Mouse (Mus musculus) liver, embryonic 16.5 days (tissue): ENCODE data around the gene Sap30bp. TPM values are rescaled to one million over a fixed set of nuclear protein-coding genes. Genes with fewer than 3 reads are reported as not detected.
A peak's percentile ranks its signal among the peaks of the same experiment; 100 is the strongest.

Source experiments
- ATAC-seq: fragments of 200-750 bp; cut with Nextera tagmentation; 2 replicates; pipeline ENCODE4 v1.8.0; 2017; ENCODE audit warnings: low read depth, mild to moderate bottlenecking, moderate number of reproducible peaks, moderate library complexity
- H3K27ac ChIP-seq: fragments of 300-500 bp; sonication (generic); 2 replicates; pipeline ENCODE4 v1.5.1; 2014; ENCODE audit warnings: mild to moderate bottlenecking, low read length
- H3K27me3 ChIP-seq: fragments of 300-500 bp; sonication (generic); 2 replicates; pipeline ENCODE4 v1.6.1; 2014; ENCODE audit warnings: low read depth, low read length, mixed read lengths; ENCODE audit not compliant: control insufficient read depth, insufficient read depth
- H3K36me3 ChIP-seq: fragments of 300-500 bp; sonication (generic); 2 replicates; pipeline ENCODE4 v1.6.1; 2014; ENCODE audit warnings: mild to moderate bottlenecking; ENCODE audit not compliant: control insufficient read depth, insufficient read depth
- H3K4me1 ChIP-seq: fragments of 300-500 bp; sonication (generic); 2 replicates; pipeline ENCODE4 v1.6.1; 2014; ENCODE audit warnings: low read depth, low read length, mixed read lengths; ENCODE audit not compliant: control insufficient read depth
- H3K4me2 ChIP-seq: fragments of 300-500 bp; sonication (generic); 2 replicates; pipeline ENCODE4 v1.6.1; 2014; ENCODE audit warnings: low read depth, low read length, mixed read lengths
- H3K4me3 ChIP-seq: fragments of 300-500 bp; sonication (generic); 2 replicates; pipeline ENCODE4 v1.5.1; 2014; ENCODE audit warnings: low read depth, mild to moderate bottlenecking, low read length
- H3K9ac ChIP-seq: fragments of 300-500 bp; sonication (generic); 2 replicates; pipeline ENCODE4 v1.6.1; 2014; ENCODE audit warnings: low read depth, low read length
- H3K9me3 ChIP-seq: fragments of 300-500 bp; sonication (generic); replicated peaks from 2 replicates; pipeline ENCODE4 v1.6.1; 2016; ENCODE audit warnings: low read length; ENCODE audit not compliant: control insufficient read depth
- WGBS: fragments of 180-500 bp; shearing (Covaris S2); extraction: QIAGEN DNeasy Blood & Tissue Kit; methylation state at CpG from one replicate; pipeline ENCODE4 v1.1.7; 2014; ENCODE audit not compliant: insufficient replicate concordance; 5-methylcytosine and 5-hydroxymethylcytosine counted together
- polyA plus RNA-seq: library from polyadenylated mRNA; unstranded; fragments of >200 nt; fragmentation: Nextera tagmentation; extraction: Ambion mirVana; gene quantifications from 2 replicates; pipeline ENCODE4 v1.2.1, GENCODE M21; 2015

The Sap30bp gene
- polyA plus RNA-seq, 1 experiment from 2014 or later: 13.6 TPM

- no peak overlapping the region for H3K27ac ChIP-seq
- 65% methylated on average over 10 of the region's 10 CpGs for WGBS
- no peaks in the 10 kb centered on the region for H3K9me3 ChIP-seq
- H3K36me3 ChIP-seq: no peaks in the 10 kb centered on the region
- H3K4me1 ChIP-seq: peaks cover 16% of the 10 kb centered on the region
- no peak for ATAC-seq
- H3K4me3 ChIP-seq: no peak overlapping the region
- H3K4me2 ChIP-seq: no peak overlapping the region
- H3K27me3 ChIP-seq: no peaks in the 10 kb centered on the region; the same call in 1 of the 2 replicates
- H3K9ac ChIP-seq: no peak overlapping the region
Observed at GRCm38 (mm10) chr11:116000607-116001006, 67.5 kb downstream of the Sap30bp start.

- 50% methylated on average over 6 of the region's 6 CpGs for WGBS
- Histone ChIP-seq H3K27ac (no peak overlapping the region), H3K4me2 (no peak overlapping the region), H3K9ac (no peak overlapping the region), H3K4me1 (peaks cover 24% of the 10 kb centered on the region), H3K27me3 (no peaks in the 10 kb centered on the region; the same call in 1 of the 2 replicates), H3K9me3 (no peaks in the 10 kb centered on the region), H3K4me3 (no peak overlapping the region), H3K36me3 (no peaks in the 10 kb centered on the region)
- ATAC-seq: no peak
Observed at GRCm38 (mm10) chr11:116001725-116002124, 68.6 kb downstream of the Sap30bp start.

GRCm38 (mm10) chr11:116002894-116003293 lies 69.8 kb downstream of the Sap30bp start:
- no peak overlapping the region for H3K4me2 ChIP-seq
- no peaks in the 10 kb centered on the region for H3K9me3 ChIP-seq
- no peak overlapping the region for H3K4me3 ChIP-seq
- no peaks in the 10 kb centered on the region; the same call in 1 of the 2 replicates for H3K27me3 ChIP-seq
- no peak overlapping the region for H3K9ac ChIP-seq
- ATAC-seq: no peak
- 74% methylated on average over 3 of the region's 3 CpGs for WGBS
- H3K36me3 ChIP-seq: no peaks in the 10 kb centered on the region
- H3K4me1 ChIP-seq: peaks cover 24% of the 10 kb centered on the region
- H3K27ac ChIP-seq: no peak overlapping the region

GRCm38 (mm10) chr11:116004186-116004823 lies 71.2 kb downstream of the Sap30bp start:
- Histone ChIP-seq H3K27me3 (no peaks in the 10 kb centered on the region; the same call in 1 of the 2 replicates), H3K4me1 (peaks cover 24% of the 10 kb centered on the region), H3K4me2 (peak overlapping the region; percentile 63), H3K27ac (0 out of 2 replicates have a peak overlapping the region, but pooled peaks have one; percentile 3), H3K9ac (peak overlapping the region; percentile 42; the same call in 1 of the 2 replicates), H3K36me3 (0 out of 2 replicates have a peak, but pooled peaks cover 3% of the 10 kb centered on the region), H3K9me3 (no peaks in the 10 kb centered on the region), H3K4me3 (peak overlapping the region; percentile 38)
- 0 out of 2 replicates have a peak, but pooled peaks have one; percentile 2 for ATAC-seq
- WGBS: 11% methylated on average over 8 of the region's 8 CpGs

- H3K4me3 ChIP-seq: peak overlapping the region; percentile 38
- no peaks in the 10 kb centered on the region; the same call in 1 of the 2 replicates for H3K27me3 ChIP-seq
- H3K9me3 ChIP-seq: no peaks in the 10 kb centered on the region
- H3K27ac ChIP-seq: peak overlapping the region; percentile 80
- H3K4me1 ChIP-seq: peaks cover 24% of the 10 kb centered on the region
- 0 out of 2 replicates have a peak, but pooled peaks cover 3% of the 10 kb centered on the region for H3K36me3 ChIP-seq
- peak overlapping the region; percentile 63 for H3K4me2 ChIP-seq
- peak overlapping the region; percentile 42 for H3K9ac ChIP-seq
- peak; percentile 79 for ATAC-seq
- 3% methylated on average over 53 of the region's 54 CpGs for WGBS
Observed at GRCm38 (mm10) chr11:116004840-116005700, 72.0 kb downstream of the Sap30bp start.

GRCm38 (mm10) chr11:116005701-116006419 lies 72.8 kb downstream of the Sap30bp start:
- peaks cover 24% of the 10 kb centered on the region for H3K4me1 ChIP-seq
- WGBS: 62% methylated on average over 9 of the region's 9 CpGs
- no peak overlapping the region; the same call in 1 of the 2 replicates for H3K4me3 ChIP-seq
- no peaks in the 10 kb centered on the region for H3K9me3 ChIP-seq
- peak overlapping the region; percentile 63 for H3K4me2 ChIP-seq
- ATAC-seq: no peak
- peak overlapping the region; percentile 80 for H3K27ac ChIP-seq
- no peak overlapping the region; the same call in 1 of the 2 replicates for H3K9ac ChIP-seq
- no peaks in the 10 kb centered on the region for H3K27me3 ChIP-seq
- H3K36me3 ChIP-seq: 0 out of 2 replicates have a peak, but pooled peaks cover 3% of the 10 kb centered on the region

- H3K4me1 ChIP-seq: peaks cover 27% of the 10 kb centered on the region
- H3K9me3 ChIP-seq: no peaks in the 10 kb centered on the region
- peaks cover under 1% of the 10 kb centered on the region; the same call in 1 of the 2 replicates for H3K27me3 ChIP-seq
- 80% methylated on average over 28 of the region's 28 CpGs for WGBS
- H3K9ac ChIP-seq: no peak overlapping the region
- H3K4me2 ChIP-seq: no peak overlapping the region
- no peak overlapping the region for H3K4me3 ChIP-seq
- H3K27ac ChIP-seq: no peak overlapping the region
- no peak for ATAC-seq
- H3K36me3 ChIP-seq: 0 out of 2 replicates have a peak, but pooled peaks cover 3% of the 10 kb centered on the region
Observed at GRCm38 (mm10) chr11:116007095-116007850, 74.2 kb downstream of the Sap30bp start.

- Histone ChIP-seq H3K4me2 (no peak overlapping the region), H3K9ac (no peak overlapping the region), H3K27ac (no peak overlapping the region), H3K4me3 (no peak overlapping the region), H3K36me3 (0 out of 2 replicates have a peak, but pooled peaks cover 3% of the 10 kb centered on the region), H3K27me3 (peaks cover 11% of the 10 kb centered on the region), H3K4me1 (peaks cover 34% of the 10 kb centered on the region), H3K9me3 (no peaks in the 10 kb centered on the region)
- no peak for ATAC-seq
- 69% methylated on average over 11 of the region's 11 CpGs for WGBS
Observed at GRCm38 (mm10) chr11:116008411-116008810, 75.3 kb downstream of the Sap30bp start.
